Mouse (Mus musculus) megakaryocyte, embryonic 14.5 days (primary cell): Measurements from ENCODE around the gene Atf6.

ENCODE experiments used
- FLI1 ChIP-seq: IDR thresholded peaks from 2 replicates; pipeline ENCODE4 v1.6.1; 2012; ENCODE audit warnings: low read length, inconsistent platforms, mixed read lengths
- GATA1 ChIP-seq: IDR thresholded peaks from 3 replicates; pipeline ENCODE4 v1.6.1; 2012; ENCODE audit warnings: mixed read lengths, low read length, inconsistent platforms, borderline replicate concordance

DNA sequence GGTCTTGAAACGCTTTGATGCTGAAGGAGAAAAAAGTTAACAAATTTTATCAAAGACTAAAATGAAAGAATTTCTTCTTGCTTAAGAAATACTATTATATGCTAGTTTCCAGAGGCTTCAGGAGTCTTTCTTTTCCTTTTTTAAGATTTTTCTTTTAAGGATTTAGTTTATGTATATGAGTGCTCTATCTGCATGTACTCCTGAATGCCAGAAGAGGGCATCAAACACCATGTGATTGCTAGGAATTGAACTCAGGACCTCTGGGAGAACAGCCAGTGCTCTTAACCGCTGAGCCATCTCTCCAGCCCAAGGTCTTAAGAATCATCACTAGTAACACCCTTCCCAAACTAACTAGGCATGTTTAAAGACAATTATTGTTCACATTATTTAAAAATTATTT lies 4.4 kb upstream of the Atf6 start:
- no peak for TF ChIP-seq FLI1
- TF ChIP-seq GATA1: no peak
